Mouse (Mus musculus) spleen, postnatal 10 days (tissue): ENCODE measurements at regions not wholly inside any gene's neighbourhood (a gene's known extent, or its start where the extent isn't known, plus 50 kb on each side); places are given as distances from the start of the nearest gene placed in this dataset.

ENCODE experiments used
- DNase-seq, 2 experiments: peaks; one replicate each; pipeline ENCODE4 v3.0.0; 2021 to 2022; ENCODE audit warnings: low spot score in 2 of 2

DNA sequence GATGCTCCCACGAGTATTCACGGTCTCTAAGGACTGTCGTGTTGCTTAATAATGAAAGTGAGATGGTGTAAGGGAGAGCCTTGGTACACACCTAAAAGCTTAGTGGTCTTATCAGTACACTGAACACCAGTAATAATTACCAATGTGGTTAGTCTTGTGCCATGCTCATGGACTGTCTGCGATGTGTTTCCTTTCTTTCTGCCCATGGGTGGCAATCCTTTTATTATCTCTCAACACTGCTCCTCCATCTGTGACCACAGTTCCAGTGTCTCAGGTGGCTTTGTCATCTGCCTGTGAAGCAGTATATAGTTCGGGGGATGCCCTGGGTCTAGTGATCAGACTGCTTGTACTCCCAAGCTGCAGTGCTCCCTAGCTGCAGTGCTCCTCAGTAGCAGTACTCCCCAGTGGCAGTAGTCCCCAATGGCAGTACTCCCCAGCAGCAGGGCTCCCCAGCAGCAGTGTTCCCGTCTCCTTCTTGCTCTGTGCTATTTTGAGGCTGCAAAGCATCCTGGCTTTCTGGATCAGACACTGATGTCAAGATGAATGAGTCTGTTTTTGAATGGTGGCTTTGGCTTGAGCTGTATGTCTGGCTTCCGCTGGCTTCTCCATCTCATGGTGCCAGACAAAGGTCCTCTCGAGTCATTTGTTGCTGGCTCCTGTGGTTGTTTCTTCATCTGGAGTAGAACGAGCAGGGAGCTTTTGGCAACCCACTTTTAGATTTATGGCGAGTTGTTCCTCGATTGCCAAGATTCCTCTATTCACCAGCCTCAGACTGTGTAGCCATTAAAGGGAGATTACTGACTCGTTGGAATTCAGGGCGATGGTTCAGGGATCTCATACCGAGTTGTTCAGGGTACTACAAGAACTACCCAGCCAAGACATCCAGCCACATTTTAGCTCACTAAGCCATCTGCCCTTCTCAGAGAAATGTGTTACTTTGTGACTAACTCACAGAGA, 88.4 kb upstream of the Plxnc1 start:
- DNase-seq = no peak

GRCm38 (mm10) chr10:95031371-95031770, 86.7 kb upstream of the Plxnc1 start:
- no peak for DNase-seq

GRCm38 (mm10) chr10:95030801-95031200, 86.2 kb upstream of the Plxnc1 start:
- no peak for DNase-seq

GRCm38 (mm10) chr10:95029554-95029953, 84.9 kb upstream of the Plxnc1 start:
- DNase-seq = no peak

DNA sequence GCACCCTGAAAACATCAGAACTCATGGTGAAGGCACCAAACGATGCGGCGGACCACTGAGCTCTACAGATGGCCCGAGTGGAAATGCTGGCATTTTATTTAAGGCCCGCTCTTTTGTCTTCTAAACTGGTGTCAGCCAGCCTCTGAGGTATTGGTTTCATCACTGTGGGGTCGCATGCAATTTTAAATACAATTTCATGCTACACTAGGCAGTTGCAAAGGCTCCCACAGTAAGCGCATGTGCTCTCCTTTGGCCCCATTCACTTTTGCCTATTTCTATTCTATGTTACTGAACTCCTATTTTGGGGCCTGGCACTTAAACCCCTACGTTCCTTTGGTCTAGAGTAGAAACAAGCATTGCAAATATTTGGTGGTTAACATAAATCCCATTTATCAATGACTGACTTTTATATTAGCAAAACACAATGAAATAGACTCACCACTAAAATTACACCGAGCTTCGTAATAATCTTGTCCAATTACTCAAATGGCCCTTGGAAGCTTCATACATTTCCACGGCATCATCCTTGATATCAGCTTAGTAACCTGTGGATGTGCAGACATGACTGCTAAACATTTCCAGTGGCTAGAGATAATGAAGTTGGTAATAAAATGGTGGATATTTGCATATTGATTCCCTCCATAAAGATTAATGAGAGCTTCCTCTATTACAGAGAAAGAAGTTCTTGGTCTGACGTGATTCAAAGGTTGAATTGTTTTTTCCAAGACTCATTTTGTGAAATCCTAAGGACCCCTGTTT, 81.1 kb upstream of the Plxnc1 start:
- DNase-seq = no peak

DNA sequence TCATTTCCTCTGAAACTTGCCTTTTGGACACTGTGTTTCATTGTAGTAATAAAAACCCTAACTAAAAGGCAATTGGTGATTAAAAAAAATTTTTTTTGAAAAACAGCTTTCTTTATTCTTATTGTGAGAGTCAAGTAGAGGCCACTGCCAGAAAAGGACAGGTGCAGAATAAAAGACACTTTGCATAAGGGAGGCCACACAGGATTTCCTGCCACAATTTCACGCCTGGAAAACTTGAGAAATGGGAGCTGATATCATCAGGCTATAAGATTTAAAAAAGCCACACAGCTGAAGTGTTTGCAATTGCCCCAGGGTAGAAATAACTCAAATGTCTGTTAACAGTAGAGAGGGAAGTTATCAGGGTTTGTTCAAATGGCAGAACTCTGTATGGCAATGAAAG, 76.6 kb upstream of the Plxnc1 start:
- DNase-seq = no peak

DNA sequence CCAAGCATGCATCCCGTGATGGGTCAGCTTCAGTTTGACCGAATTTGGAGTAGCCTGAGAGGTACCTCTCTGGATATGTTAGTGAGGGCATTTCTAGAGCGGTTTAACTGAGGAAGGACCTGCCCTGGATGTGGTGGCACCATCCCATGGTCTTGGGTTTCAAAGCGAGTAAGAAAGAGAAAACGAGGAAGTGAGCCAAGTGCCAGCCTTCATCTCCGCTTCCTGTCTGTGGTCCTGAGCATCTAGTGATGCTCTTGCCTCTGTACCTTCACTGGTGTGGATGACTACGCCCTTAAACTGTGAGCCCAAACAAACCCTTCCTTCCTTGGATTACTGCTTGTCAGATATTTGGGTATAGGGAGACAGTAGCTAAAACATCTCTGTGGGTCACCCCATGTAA, 72.3 kb upstream of the Plxnc1 start:
- DNase-seq = no peak

- DNase-seq = no peak
Measured at GRCm38 (mm10) chr10:95015298-95015951, 70.8 kb upstream of the Plxnc1 start.

DNA sequence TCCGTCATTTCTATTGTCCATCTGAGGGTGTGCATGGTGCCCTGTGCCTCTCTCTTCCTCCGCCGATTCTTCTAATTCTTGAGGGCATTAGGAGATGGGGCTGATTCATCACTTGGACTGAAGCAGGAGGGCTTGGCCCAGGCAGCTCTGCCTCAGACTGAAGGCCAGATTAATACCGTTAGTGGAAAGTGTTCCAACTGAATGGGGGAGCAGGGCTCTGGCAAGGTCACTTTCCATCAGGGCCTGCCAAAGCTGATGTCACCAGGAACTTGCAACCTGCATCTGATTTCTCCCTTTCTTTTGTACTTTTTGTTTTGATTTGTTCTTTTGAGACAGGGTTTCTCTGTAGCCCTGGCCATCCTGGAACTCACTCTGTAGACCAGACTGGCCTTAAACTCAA, 69.3 kb upstream of the Plxnc1 start:
- DNase-seq = no peak

DNA sequence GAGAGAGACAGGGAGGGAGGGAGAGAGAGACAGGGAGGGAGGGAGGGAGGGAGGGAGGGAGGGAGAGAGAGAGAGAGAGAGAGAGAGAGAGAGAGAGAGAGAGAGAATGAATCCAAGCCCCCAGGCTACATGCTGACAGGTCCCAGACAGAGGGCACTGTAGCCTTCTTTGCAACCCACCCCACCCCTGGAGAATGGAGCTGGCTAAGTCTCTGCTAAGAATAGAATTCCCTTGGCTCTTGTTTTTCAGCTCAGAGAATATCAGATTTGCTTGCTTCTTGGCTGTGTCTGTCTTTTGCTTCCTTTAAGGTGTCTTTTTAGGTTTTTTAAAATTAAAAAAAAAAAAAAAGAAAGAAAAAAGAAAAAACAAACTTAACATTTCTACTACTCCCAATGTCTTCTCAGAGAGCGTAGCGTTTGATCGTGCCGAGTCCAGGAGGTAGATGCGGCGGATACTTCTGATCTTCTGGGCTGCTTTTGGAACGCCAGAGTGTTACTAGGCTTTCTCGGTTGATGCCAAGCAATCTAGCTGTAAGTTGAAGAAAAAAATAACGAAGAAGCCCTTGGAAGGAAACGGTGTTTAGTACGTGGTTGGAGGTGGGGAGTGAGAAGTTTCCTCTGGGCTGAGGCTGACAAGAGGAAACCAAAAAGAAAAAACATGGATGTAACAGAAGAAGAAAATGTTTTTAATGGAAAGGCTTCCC, 68.7 kb upstream of the Plxnc1 start:
- no peak for DNase-seq

- no peak for DNase-seq
Measured at GRCm38 (mm10) chr10:95010333-95010732, 65.7 kb upstream of the Plxnc1 start.

DNA sequence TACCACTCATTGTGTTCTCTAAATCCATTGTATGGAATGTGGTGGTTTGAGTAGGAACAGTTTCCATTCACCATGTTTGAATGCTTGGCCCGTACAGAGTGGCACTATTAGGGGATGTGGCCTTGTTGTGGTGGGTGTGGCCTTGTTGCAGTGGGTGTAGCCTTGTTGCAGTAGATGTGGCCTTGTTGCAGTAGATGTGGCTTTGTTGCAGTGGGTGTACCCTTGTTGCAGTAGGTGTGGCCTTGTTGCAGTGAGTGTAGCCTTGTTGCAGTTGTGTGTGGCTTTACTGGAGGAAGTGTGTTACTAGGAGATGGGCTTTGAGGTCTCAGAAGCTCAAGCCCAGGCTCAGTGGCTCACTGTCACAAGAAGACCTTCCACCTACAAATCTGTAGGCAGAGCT, 64.4 kb upstream of the Plxnc1 start:
- no peak for DNase-seq

DNA sequence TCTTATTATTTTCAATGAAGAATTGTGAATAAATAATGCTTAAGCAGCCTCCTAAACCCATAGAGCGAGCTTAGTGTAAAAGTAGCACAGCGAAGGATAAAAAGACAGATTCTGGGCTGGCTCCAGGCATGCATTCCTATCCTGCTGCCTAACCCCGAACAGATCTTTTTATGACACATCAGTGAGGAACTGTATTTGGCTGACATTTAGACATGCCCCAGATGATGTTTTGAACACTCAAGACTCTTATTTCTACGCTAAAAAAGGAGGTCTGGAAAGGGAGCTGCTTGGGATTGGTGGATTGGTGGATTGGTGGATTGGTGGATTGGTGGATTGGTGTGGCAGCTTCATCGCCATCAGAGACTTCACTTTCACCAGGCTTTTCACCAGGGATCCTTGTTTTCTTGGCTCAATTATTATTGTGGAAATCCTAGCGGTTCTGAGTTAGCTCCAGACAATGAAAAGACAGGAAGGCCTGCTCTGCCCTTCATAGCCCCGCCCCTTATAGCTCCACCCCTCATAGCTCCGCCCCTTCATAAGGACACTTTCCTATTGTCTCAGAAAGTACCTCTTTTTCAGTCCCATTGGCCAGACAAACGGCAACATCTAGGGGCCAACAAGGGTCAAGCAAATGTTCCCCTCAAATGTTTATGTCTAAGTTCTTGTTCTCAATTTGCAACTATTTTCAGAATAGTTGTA, 59.6 kb upstream of the Plxnc1 start:
- DNase-seq = no peak

GRCm38 (mm10) chr10:95003621-95004020, 59.0 kb upstream of the Plxnc1 start:
- DNase-seq = no peak

DNA sequence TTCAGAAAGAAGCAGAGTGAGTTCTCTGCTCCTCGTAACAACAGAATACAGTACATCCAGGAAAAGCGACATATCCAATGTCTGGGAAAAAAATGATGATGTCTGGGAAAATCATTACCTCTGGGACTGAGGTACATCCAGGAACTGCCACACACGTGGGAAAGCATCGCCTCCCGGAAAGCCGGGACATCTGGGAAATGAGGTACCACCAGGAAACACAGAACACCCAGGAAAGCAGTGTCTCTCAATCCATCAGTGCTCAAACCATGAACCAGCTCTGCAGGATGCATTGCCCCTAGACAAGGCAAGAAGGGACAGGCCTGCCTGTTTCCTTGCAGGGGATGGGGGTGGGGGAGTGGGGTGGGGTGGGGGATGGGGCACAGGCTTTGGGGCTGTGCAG, 57.0 kb upstream of the Plxnc1 start:
- no peak for DNase-seq

DNA sequence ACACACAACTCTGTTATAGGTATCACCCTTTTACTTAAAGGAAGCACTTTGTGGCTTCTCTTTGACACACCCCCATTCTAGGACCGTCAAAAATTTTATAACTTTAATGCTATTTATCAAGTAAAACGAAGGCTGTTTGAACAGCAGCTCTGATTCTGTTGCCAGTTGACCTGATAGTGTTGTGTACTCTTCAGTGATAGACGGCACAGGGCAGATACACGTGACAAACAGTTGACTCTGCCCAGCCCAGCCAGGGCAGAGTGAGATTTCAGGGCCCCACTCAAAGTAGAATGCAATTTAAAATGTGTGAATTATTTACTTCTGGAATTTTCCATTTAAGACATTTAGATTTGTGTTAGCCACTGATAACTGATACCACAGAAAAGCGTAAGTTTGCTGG, 55.1 kb upstream of the Plxnc1 start:
- no peak for DNase-seq
